Mouse (Mus musculus) MEL (cell line): ENCODE results near the gene Galnt14. TPM values are rescaled to one million over a fixed set of nuclear protein-coding genes. Genes with fewer than 3 reads are reported as not detected.

Source experiments
- DNase-seq: peaks from one replicate; pipeline ENCODE4 v3.0.0; 2011; ENCODE audit warnings: low read depth, low spot score
- H3K27ac ChIP-seq: 2 replicates; pipeline ENCODE4 v1.5.1; 2012; ENCODE audit warnings: low read depth, mild to moderate bottlenecking, control low read depth, low read length, moderate library complexity; ENCODE audit not compliant: control insufficient read depth
- H3K27me3 ChIP-seq, 2 experiments: fragments of 150-350 bp in 1 of 2; sonication (generic) in 1 of 2; 2 replicates each; pipeline ENCODE4 v1.6.1; 2012; ENCODE audit warnings: low read length in 2 of 2, mild to moderate bottlenecking in 2 of 2, improper control_type of control experiment in 1 of 2, moderate library complexity in 1 of 2; ENCODE audit not compliant: insufficient read depth in 2 of 2, control insufficient read depth in 1 of 2
- H3K36me3 ChIP-seq, 2 experiments: 2 replicates each; pipeline ENCODE4 v1.6.1; 2012 to 2014; ENCODE audit warnings: low read length in 2 of 2, improper control_type of control experiment in 1 of 2, inconsistent platforms in 1 of 2, mild to moderate bottlenecking in 1 of 2; ENCODE audit not compliant: insufficient read depth in 2 of 2, control insufficient read depth in 1 of 2
- H3K4me1 ChIP-seq, 2 experiments: fragments of 150-350 bp in 1 of 2; sonication (generic) in 1 of 2; 2 replicates each; pipeline ENCODE4 v1.6.1; 2012; ENCODE audit warnings: low read length in 2 of 2, improper control_type of control experiment in 1 of 2, mild to moderate bottlenecking in 1 of 2; ENCODE audit not compliant: insufficient read depth in 2 of 2, control insufficient read depth in 1 of 2
- H3K4me3 ChIP-seq, 2 experiments: fragments of 150-350 bp in 1 of 2; sonication (generic) in 1 of 2; 2 replicates each; pipeline ENCODE4 v1.5.1; 2012; ENCODE audit warnings: low read depth in 2 of 2, low read length in 2 of 2, mild to moderate bottlenecking in 2 of 2, moderate library complexity in 2 of 2, control low read depth in 1 of 2, improper control_type of control experiment in 1 of 2; ENCODE audit not compliant: control insufficient read depth in 1 of 2, insufficient read depth in 1 of 2
- H3K79me2 ChIP-seq: 2 replicates; pipeline ENCODE4 v1.6.1; 2012; ENCODE audit warnings: mild to moderate bottlenecking, low read length, moderate library complexity; ENCODE audit not compliant: control insufficient read depth, poor library complexity, insufficient read depth
- H3K9ac ChIP-seq: 2 replicates; pipeline ENCODE4 v1.6.1; 2012; ENCODE audit warnings: low read depth, mild to moderate bottlenecking, control low read depth, low read length, moderate library complexity; ENCODE audit not compliant: control insufficient read depth, poor library complexity, severe bottlenecking
- H3K9me3 ChIP-seq: fragments of 150-350 bp; sonication (generic); replicated peaks from 2 replicates; pipeline ENCODE4 v1.6.1; 2012; ENCODE audit warnings: mild to moderate bottlenecking, low read length, improper control_type of control experiment, moderate library complexity; ENCODE audit not compliant: insufficient read depth
- BHLHE40 ChIP-seq: IDR thresholded peaks from 2 replicates; pipeline ENCODE4 v1.6.1; 2012; ENCODE audit warnings: low read depth, mild to moderate bottlenecking, inconsistent platforms, low read length, improper control_type of control experiment, borderline replicate concordance
- E2F4 ChIP-seq: IDR thresholded peaks from 2 replicates; pipeline ENCODE4 v1.6.1; 2011; ENCODE audit warnings: low read depth, low read length, improper control_type of control experiment, borderline replicate concordance
- ETS1 ChIP-seq: IDR thresholded peaks from 2 replicates; pipeline ENCODE4 v1.6.1; 2012; ENCODE audit warnings: low read depth, mild to moderate bottlenecking, inconsistent platforms, low read length, improper control_type of control experiment, moderate library complexity
- HCFC1 ChIP-seq: IDR thresholded peaks from 2 replicates; pipeline ENCODE4 v1.6.1; 2012; ENCODE audit warnings: low read depth, mild to moderate bottlenecking, inconsistent platforms, low read length, improper control_type of control experiment, moderate library complexity
- MEF2A ChIP-seq: IDR thresholded peaks from 2 replicates; pipeline ENCODE4 v1.6.1; 2014; ENCODE audit warnings: low read depth, mild to moderate bottlenecking, inconsistent platforms, low read length, improper control_type of control experiment; ENCODE audit not compliant: poor library complexity, insufficient replicate concordance, severe bottlenecking; ENCODE audit errors: extremely low read depth
- MYC ChIP-seq: IDR thresholded peaks from 2 replicates; pipeline ENCODE4 v1.6.1; 2011; ENCODE audit warnings: low read depth, mild to moderate bottlenecking, low read length, improper control_type of control experiment, moderate library complexity
- NELFE ChIP-seq: IDR thresholded peaks from 2 replicates; pipeline ENCODE4 v1.6.1; 2011; ENCODE audit warnings: low read depth, low read length, improper control_type of control experiment
- POLR2AphosphoS5 ChIP-seq: IDR thresholded peaks from 2 replicates; pipeline ENCODE4 v1.6.1; 2012; ENCODE audit warnings: low read depth, borderline replicate concordance, mild to moderate bottlenecking, inconsistent platforms, low read length, moderate library complexity, mixed read lengths
- RAD21 ChIP-seq: IDR thresholded peaks from 2 replicates; pipeline ENCODE4 v1.6.1; 2011; ENCODE audit warnings: mild to moderate bottlenecking, low read depth, low read length, improper control_type of control experiment
- RCOR1 ChIP-seq: IDR thresholded peaks from 2 replicates; pipeline ENCODE4 v1.6.1; 2012; ENCODE audit warnings: low read depth, mild to moderate bottlenecking, inconsistent platforms, low read length, improper control_type of control experiment
- SIN3A ChIP-seq: IDR thresholded peaks from 2 replicates; pipeline ENCODE4 v1.6.1; 2012; ENCODE audit warnings: low read length, improper control_type of control experiment, inconsistent platforms
- SMC3 ChIP-seq: IDR thresholded peaks from 2 replicates; pipeline ENCODE4 v1.6.1; 2011; ENCODE audit warnings: low read depth, low read length, improper control_type of control experiment
- UBTF ChIP-seq: IDR thresholded peaks from 2 replicates; pipeline ENCODE4 v1.6.1; 2012; ENCODE audit warnings: low read depth, mild to moderate bottlenecking, inconsistent platforms, low read length, improper control_type of control experiment, moderate library complexity, borderline replicate concordance; ENCODE audit not compliant: insufficient read depth
- USF2 ChIP-seq, 2 experiments: IDR thresholded peaks; 2 replicates each; pipeline ENCODE4 v1.6.1; 2011 to 2012; ENCODE audit warnings: improper control_type of control experiment in 2 of 2, low read length in 2 of 2, borderline replicate concordance in 1 of 2, inconsistent platforms in 1 of 2, low read depth in 1 of 2, mild to moderate bottlenecking in 1 of 2; ENCODE audit not compliant: insufficient read depth in 1 of 2
- ZC3H11A ChIP-seq: IDR thresholded peaks from 2 replicates; pipeline ENCODE4 v1.6.1; 2012; ENCODE audit warnings: low read depth, mild to moderate bottlenecking, inconsistent platforms, low read length, improper control_type of control experiment
- ZMIZ1 ChIP-seq: IDR thresholded peaks from 2 replicates; pipeline ENCODE4 v1.6.1; 2012; ENCODE audit warnings: low read depth, mild to moderate bottlenecking, inconsistent platforms, low read length, improper control_type of control experiment, moderate library complexity
- polyA plus RNA-seq, 2 experiments: library from polyadenylated mRNA; stranded (reverse) in 1 of 2; unstranded in 1 of 2; fragments of >175 nt in 1 of 2; fragments of >200 nt in 1 of 2; gene quantifications; 2 replicates each; pipeline versions ENCODE4 v1.2.1 to v1.2.4; 2012; ENCODE audit warnings: low replicate concordance in 2 of 2, low read depth in 1 of 2; ENCODE audit not compliant: insufficient read length in 2 of 2, insufficient read depth in 1 of 2, missing spikeins in 1 of 2
- total RNA-seq: library from RNA; depleted of rRNA; stranded (reverse); fragments of 300-350 nt; gene quantifications from 2 replicates; pipeline ENCODE4 v1.2.3, GENCODE M21; 2012

Gene Galnt14
- total and polyA plus RNA-seq, 3 experiments, result not detected

- DNase-seq, result no peak
- Histone ChIP-seq H3K4me1 (no peaks in the 10 kb centered on the region), H3K79me2 (no peaks in the 10 kb centered on the region), H3K4me3 (no peak overlapping the region), H3K27ac (no peak overlapping the region), H3K27me3 (no peaks in the 10 kb centered on the region), H3K9me3 (no peaks in the 10 kb centered on the region), H3K36me3 (no peaks in the 10 kb centered on the region), H3K9ac (no peak overlapping the region)
- TF ChIP-seq MYC, result no peak
Measured at GRCm38 (mm10) chr17:73456551-73456950, 253.7 kb downstream of the Galnt14 start.

DNA sequence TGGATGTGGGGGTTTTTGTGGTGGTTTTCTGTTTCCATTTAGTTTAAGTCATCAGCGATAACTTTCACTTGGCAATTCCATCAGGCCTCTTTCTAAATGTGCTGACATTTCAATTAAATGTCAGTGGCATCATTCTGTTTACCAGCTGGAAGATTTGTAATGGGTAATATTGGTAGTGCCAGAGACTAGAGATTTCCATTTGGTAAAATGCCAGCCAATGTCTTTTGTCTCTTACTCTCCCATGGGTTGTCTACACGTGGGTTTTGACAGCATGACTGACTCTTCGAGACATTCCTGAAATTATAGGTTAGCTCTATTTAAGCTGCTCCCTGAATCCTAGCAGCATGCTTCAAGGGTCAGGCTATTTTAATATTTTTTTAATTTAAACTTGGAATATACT is 256.6 kb downstream of the Galnt14 start:
- Histone ChIP-seq H3K9ac (no peak overlapping the region), H3K36me3 (no peaks in the 10 kb centered on the region), H3K79me2 (no peaks in the 10 kb centered on the region), H3K27me3 (no peaks in the 10 kb centered on the region), H3K4me1 (no peaks in the 10 kb centered on the region), H3K4me3 (no peak overlapping the region), H3K27ac (no peak overlapping the region), H3K9me3 (no peaks in the 10 kb centered on the region)
- TF ChIP-seq SMC3 (no peak), ZMIZ1 (no peak), ETS1 (no peak), USF2 (IDR thresholded peaks at IDR 0.05; ENCODE audit: borderline replicate concordance in 1 of 2, insufficient read depth in 1 of 2, low read depth in 1 of 2, low read length in 2 of 2) (no peak), ZC3H11A (no peak), SIN3A (no peak), UBTF (no peak), RAD21 (no peak), HCFC1 (no peak), E2F4 (no peak), MEF2A (no peak), BHLHE40 (no peak), RCOR1 (no peak), POLR2AphosphoS5 (no peak), NELFE (no peak)
- DNase-seq, result no peak
